Mouse (Mus musculus) heart, postnatal 36 days (tissue): ENCODE results near the gene Gm8104. TPM values are rescaled to one million over a fixed set of nuclear protein-coding genes. Genes with fewer than 3 reads are reported as not detected.
"Not testable (repeated sequence)": the region's sequence is repeated elsewhere in the genome, so short reads cannot be mapped to it uniquely, and the experiment has no call there.

Experiments
- DNase-seq, 2 experiments: peaks; one replicate each; pipeline ENCODE4 v3.0.0; 2021 to 2022
- intact Hi-C: fragments of 180-260 bp; cut with DNase I; formaldehyde crosslinking; loops from one replicate; pipeline ENCODE4 v1.15.1; 2025
- total RNA-seq, 2 experiments: library from RNA; stranded (reverse); gene quantifications; 2 replicates each; pipeline ENCODE4 v1.2.3; 2021

Gene Gm8104
- total RNA-seq = not detected

DNA sequence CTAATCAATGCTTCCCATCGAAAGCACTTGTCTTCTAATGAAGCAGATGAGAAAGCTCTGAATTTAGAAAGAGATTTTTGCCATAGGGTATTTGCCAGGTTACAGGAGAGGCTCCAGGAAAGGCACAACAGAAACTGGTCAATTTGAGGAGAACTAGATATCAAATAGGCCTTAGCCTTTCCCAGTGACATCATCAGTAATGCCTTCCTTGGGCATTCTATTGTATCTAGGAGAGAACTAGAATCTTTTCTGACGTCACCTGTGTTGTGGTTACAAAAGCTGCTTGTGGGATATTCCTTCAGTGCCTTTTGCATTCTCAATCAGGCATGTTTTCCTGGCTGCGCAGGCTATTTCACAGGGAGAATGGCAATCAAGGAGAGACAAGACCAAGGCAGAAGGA is at the start of gene Gm8104:
Gm8104 (plus strand) TSS at position 301 of the 400 bp plus-strand sequence.
- DNase-seq, intact Hi-C loops: not testable (repeated sequence)

DNA sequence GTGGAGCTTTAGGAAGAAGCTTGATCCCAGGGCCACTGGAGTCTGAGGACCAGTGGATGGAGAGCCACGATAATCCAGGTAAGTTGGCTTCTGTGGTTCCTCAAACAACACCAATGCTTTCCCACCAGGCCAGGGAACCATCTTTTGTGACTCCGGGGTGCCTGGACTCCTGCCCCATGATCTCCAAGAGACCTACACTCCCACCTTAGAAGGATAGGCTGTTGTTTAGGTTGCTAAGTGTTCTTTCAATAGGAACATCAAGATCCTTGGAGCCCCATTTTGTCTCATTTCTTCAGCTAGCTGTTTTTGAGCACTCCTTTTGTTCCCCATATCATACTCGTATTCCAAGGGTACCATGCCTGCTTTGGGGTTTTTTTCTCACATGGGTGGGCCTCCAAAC is 42.3 kb upstream of the Gm8104 start:
- intact Hi-C loops, DNase-seq: not testable (repeated sequence)

DNA sequence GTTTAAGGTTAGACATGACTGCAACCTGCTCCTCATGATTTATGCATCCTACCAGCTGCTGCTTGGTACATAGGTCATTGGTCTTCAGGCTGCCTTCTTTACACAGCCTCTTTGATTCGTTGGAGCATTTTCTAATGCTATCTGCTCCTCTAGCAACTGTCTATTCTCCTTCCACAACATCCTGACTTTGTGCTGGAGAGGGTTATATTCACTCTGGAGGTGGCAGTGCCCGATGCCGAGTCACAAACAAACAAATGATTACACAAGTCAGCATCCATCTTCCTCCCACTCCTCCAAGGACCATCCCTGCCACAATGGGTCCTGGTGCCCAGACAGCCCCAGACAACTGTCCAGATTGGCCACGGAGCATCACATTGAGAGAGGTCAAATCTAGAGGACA is 40.2 kb upstream of the Gm8104 start:
- intact Hi-C loops, DNase-seq: not testable (repeated sequence)

- DNase-seq, intact Hi-C loops: not testable (repeated sequence)
These were observed 23.9 kb upstream of the Gm8104 start, which contains the start of gene Gm8094 for GRCm38 (mm10) chr14:43076543-43076942. Gene Gm8094 (minus strand): TSS chr14:43076643.

- DNase-seq, intact Hi-C loops: not testable (repeated sequence)
These were observed 15.3 kb upstream of the Gm8104 start for GRCm38 (mm10) chr14:43084936-43085730.

GRCm38 (mm10) chr14:43089103-43089919 is 11.1 kb upstream of the Gm8104 start:
- DNase-seq, intact Hi-C loops: not testable (repeated sequence)

DNA sequence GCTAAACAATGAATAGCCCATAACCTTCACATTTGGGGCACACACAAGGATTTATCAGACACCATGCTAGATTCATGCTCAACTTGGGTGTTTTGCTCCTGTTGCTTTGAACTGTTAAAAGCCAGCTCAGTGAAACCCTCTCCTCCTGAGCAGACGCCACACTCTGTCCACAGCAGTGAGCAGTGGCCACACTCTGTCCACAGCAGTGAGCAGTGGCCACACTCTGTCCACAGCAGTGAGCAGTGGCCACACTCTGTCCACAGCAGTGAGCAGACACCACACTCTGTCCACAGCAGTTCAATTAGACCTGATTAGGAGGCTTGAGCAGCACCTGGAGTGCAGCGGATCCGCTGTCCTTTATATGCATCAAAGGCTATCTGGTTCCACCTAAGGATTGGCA is 19.3 kb downstream of the Gm8104 start:
- intact Hi-C loops, DNase-seq: not testable (repeated sequence)

DNA sequence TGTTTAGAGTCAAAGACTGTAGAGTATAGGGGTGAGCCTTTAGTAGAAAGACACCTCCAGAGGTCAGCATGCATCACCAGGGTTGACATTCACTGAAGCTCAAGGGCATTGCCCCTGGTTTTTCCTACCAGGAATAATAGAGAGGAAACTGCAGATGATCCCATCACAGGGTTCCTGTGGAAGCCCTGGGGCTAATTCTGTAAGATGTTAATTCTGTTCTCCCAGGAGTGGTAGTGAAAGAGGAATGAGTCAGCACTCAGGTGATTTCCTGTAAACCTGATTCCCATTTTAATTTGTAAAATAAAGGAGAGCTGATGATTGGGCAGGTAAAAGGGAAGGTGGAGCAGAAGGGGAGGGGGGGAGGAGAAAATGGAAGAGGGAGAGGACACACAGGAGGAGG is 25.9 kb downstream of the Gm8104 start:
- intact Hi-C loops, DNase-seq: not testable (repeated sequence)

Other genes with a start within 250 kb of the Gm8104 start
- gene Gm21977, start 247.1 kb upstream of the Gm8104 start, total RNA-seq = not detected
- not detected for gene Gm8082, start 107.0 kb upstream of the Gm8104 start, total RNA-seq
- gene Gm10376, start 85.0 kb upstream of the Gm8104 start, total RNA-seq = not detected
- not detected for gene Gm8094, start 24.0 kb upstream of the Gm8104 start, total RNA-seq
- gene Gm7233, start 79.3 kb downstream of the Gm8104 start, total RNA-seq = not detected
- not detected for gene Gm8122, start 134.7 kb downstream of the Gm8104 start, total RNA-seq
- not detected for gene Gm8126, start 158.0 kb downstream of the Gm8104 start, total RNA-seq
- not detected for gene Gm9732, start 174.4 kb downstream of the Gm8104 start, total RNA-seq
- not detected for gene Gm8127, start 193.2 kb downstream of the Gm8104 start, total RNA-seq
- gene 1700001F09Rik, start 247.2 kb downstream of the Gm8104 start, total RNA-seq = not detected